Mouse (Mus musculus): ENCODE results near the gene Hs6st3. TPM values are rescaled to one million over a fixed set of nuclear protein-coding genes. Genes with fewer than 3 reads are reported as not detected.

Hs6st3 gene
- total RNA-seq, 2 experiments from 2014 or later = not detected

DNA sequence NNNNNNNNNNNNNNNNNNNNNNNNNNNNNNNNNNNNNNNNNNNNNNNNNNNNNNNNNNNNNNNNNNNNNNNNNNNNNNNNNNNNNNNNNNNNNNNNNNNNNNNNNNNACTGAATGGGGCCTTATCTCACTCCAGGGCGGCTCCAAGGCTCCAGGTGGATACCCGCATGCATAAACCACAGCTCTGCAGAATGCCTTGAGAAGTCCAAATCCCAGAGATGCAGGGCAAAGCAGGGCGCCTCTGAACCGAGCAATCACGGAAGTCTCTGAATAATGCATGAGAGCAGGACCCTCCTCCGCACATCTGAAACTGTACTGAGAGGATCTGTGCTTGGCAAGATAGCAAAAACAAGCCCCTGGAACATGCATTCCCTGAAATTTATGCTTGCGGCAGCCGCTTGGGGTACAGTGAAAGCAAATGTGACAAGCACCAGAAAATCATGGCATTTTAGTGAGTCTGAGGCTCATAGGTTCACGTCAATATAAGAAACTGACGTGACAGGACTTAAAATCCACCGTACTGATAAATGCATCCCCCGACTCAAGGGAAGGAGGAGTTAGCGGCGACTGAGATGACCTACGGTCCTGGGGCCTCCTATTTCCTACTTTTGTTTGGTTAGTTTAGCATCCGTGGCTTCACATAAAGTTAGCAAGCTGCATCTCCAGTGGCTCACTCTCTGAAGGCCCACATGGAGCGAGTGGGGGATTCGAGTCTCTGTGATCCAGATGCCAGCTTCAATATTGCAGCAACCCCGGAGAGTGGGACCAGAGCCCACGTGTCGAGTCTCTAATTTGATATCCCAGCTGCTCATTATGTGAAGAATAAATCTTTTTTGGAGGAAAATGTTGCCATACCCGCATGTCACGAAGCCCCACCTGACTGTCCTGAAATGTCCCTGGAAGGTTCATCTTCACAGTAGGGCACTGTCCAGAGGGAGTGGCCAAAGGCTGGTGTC, 719.5 kb downstream of the Hs6st3 start:
- no peak for TF ChIP-seq CTCF (IDR thresholded peaks at IDR 0.05)
- no peak for DNase-seq
- Histone ChIP-seq H3K4me3 (no peak overlapping the region), H3K27ac (no peak overlapping the region)
- intact Hi-C loops (cut with DNase I) = no loop called here

DNA sequence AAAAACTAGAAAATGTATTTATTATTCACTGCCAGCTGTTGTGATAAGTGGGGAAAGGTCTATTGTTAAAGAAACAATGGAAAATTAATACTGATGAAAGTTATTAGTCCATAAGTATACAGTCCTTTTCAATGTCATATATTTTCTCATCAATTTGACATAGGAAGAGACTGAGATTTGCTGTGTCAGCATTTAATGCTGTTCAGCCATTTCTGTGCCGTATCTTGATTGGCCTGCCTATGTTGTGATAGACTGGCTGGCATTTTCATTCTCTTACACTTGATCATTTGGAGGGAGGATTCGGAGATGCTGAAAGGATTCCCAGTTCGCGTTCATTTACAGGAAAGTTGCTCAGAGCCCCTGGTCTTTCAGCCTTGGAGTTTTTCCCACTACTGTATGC, 735.5 kb downstream of the Hs6st3 start:
- TF ChIP-seq CTCF (IDR thresholded peaks at IDR 0.05) = no peak
- DNase-seq = no peak
- intact Hi-C loops (cut with DNase I) = no loop called here
- H3K27ac ChIP-seq = no peak overlapping the region
- H3K4me3 ChIP-seq = no peak overlapping the region

DNA sequence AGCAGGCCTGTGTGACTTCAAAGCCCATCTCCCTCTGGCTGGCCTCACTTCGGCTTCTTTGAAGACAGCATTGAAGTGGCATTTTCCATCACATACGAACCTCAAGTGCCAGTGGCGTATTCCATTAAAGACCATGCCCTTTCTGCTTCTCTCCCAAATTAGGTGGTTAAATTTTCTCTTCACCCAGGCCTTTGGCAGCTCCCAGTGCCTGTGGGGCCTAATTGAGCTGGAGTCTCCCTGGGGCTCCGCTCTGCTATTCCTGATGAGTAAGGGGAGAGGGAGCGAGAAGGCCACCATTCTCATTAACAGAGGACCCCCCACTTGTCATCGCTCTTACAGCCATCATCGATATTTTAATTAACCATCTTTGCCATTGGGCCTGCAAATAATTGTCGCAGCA, 754.8 kb downstream of the Hs6st3 start:
- H3K4me3 ChIP-seq = no peak overlapping the region
- no peak for TF ChIP-seq CTCF (IDR thresholded peaks at IDR 0.05)
- intact Hi-C loops (cut with DNase I) = no loop called here
- DNase-seq = no peak
- H3K27ac ChIP-seq = no peak overlapping the region

DNA sequence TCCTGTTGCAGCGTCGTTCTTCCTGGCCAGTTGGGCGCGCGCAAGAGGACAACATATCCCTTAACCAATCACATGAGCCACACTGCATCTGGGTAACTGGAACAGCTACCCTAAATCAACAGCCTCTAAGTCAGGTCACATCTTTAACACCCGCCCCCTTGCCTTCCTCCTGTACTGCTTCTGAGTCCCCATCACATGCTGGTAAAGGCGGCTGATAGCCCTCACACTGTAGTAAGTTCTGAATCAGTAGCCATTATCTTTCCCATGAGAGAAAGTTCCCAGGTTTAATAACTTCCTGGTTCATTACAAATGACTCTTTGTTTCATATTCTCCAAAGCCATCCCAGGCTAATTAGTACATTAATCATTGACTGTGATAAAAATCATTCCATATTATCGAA, 757.0 kb downstream of the Hs6st3 start:
- H3K27ac ChIP-seq = no peak overlapping the region
- TF ChIP-seq CTCF (IDR thresholded peaks at IDR 0.05) = no peak
- no peak for DNase-seq
- no peak overlapping the region for H3K4me3 ChIP-seq
- intact Hi-C loops (cut with DNase I) = no loop called here

DNA sequence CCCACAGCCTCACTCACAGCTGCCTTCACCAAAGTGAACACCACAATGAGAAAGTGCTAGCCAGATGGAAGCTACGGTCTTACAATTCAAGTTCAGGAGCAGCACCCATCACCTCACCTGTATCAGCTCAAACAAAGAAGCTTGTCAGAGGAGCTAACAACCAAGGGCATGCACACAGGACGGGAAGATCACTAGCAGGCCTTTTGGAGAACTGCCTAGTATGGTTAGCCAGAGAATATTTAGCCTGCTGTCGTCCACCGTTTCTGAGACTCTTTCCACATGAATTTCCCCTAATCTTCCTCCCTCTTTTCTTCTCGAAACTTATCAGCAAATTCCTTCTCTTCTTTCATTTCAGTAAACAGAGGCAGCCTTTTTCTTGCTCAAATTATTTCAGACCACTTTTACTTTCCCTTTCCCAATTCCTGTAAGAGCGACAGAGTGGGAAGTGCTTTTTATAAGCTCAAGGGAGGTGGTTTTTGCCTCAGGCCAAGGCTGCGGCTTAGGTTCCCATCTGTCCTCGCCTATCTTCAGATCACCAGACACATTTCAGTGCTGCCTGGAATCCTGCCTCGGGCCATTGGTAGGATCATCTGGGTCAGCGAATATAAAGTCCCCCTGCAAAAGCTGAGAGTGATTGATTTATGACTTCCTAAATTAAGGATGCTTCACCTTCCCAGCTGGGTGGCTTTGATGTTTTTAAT, 757.8 kb downstream of the Hs6st3 start:
- no peak overlapping the region for H3K4me3 ChIP-seq
- no peak overlapping the region for H3K27ac ChIP-seq
- TF ChIP-seq CTCF (IDR thresholded peaks at IDR 0.05) = no peak
- intact Hi-C loops (cut with DNase I) = no loop called here
- DNase-seq = no peak

DNA sequence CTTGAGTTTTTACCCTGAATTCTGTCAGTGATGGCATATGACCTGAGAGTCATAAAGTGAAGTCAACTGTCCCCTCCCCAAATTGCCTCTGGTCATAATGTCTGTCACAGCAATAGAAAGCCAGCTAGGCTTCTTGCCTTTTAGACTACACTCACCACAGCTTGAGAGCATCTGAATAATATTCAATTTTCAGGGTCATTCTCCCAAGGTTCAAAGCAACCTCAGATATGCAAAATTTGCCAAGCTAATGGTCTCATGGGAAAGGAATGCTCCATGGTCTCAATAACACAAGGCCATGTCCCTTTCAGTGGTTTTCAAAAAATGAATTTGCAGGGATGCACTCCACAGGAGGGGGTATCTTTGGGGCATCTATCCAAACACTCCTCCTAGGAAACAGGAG, 764.3 kb downstream of the Hs6st3 start:
- no peak overlapping the region for H3K4me3 ChIP-seq
- no peak overlapping the region for H3K27ac ChIP-seq
- DNase-seq = no peak
- intact Hi-C loops (cut with DNase I) = no loop called here
- no peak for TF ChIP-seq CTCF (IDR thresholded peaks at IDR 0.05)

DNA sequence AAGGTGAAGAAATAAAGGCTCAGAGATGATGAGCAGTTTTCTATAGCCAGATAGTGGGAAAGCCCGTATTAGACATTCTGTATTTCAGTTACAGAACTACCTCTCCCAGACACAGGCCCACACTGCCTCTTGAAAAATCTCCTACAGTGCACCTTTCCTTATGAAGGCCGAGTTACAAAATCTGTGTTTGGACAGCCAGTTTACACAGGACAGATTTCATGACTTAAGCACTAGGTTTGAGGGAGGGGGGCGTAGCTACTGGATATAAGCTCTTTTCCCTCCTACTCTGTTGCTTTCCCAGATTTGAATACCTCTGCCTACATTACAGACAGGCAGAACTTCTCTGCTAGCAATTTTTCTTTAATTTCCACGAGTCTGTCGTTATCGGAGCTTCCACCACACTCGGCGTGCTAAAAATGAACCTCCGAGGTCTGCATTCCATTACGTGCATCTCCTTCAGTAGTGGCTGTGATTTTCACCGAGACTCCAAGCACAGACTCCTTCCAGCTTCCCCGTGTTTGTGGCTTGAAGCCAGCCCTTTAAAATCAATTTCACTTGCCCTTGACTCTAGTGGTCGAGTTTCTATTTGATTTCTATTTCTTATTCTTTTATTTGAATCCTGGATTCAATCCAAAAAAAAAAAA, 770.0 kb downstream of the Hs6st3 start:
- no peak for DNase-seq
- Histone ChIP-seq H3K27ac (no peak overlapping the region), H3K4me3 (no peak overlapping the region)
- intact Hi-C loops (cut with DNase I) = no loop called here
- no peak for TF ChIP-seq CTCF (IDR thresholded peaks at IDR 0.05)

DNA sequence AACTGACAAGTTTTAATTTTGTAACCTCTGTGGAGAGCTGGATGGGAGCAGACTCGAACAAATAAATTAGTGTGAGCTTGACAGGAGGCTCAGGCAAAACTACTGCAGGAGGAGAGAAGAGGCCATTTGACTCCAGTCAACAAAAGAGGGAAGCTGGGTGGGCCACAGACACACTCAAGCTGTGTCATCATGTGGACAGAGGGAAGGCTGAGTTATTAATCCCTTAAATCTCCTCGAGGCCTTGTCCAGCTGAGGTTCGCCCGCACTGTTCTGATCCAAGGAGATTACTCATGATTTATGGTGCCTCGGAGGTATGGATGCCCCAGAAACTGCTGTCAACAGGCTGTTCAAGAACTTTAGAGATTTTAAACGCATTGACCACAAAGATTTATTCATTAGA, 776.4 kb downstream of the Hs6st3 start:
- DNase-seq = no peak
- intact Hi-C loops (cut with DNase I) = no loop called here
- Histone ChIP-seq H3K4me3 (no peak overlapping the region), H3K27ac (no peak overlapping the region)
- TF ChIP-seq CTCF (IDR thresholded peaks at IDR 0.05) = no peak

DNA sequence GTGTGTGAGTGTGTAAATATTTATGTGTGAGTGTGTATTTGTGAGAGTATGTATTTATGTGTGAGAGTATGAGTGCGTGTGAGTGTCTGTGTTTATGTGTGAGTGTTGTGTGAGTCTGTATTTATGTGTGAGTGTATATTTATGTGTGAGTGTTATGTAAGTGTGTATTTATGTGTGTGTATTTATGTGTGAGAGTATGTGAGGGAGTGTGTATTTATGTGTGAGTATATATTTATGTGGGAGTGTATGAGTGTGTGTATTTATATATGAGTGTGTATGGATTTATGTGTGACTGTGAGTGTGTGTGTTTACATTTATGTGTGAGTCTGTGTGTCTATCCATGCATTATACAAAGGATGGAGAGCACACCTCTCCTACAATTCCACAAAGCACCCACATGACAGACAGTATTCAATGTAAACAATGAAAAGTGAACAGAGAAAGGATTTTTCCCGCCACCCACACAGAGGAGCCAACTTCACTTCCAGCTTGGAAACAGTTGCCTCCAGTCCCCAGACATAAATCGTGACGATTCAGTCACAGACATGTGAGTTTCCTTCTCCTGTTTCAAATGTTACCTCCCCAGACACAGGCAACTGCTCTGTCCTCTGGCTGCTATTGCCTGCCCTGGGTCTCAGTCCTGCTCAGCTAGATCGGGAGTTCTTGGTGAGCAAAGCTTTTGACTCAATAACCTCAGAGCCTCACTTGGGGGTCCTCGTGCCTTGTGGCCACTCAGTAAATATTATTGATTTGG, 780.3 kb downstream of the Hs6st3 start:
- DNase-seq = no peak
- no peak overlapping the region for H3K4me3 ChIP-seq
- TF ChIP-seq CTCF (IDR thresholded peaks at IDR 0.05) = no peak
- no peak overlapping the region for H3K27ac ChIP-seq
- intact Hi-C loops (cut with DNase I) = no loop called here

DNA sequence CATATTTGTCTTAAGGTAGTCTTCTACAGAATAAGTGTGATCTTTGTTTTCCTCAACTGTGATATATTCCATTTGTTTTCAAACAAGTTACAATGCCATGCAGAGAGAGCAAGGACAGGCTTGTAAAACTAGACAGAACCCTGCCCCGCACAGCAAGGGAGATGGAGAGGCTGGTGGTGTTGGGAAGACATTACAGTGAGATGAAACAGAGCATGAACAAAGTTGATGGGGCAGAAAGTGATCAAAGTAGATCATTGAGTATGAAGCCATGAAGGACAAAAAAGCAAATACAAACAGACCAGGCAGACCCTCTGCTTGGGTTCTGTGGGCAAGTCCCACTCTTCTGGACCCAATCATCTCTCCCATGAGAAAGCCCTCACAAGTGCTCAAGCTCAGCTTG, 781.0 kb downstream of the Hs6st3 start:
- DNase-seq = no peak
- no peak overlapping the region for H3K4me3 ChIP-seq
- intact Hi-C loops (cut with DNase I) = no loop called here
- TF ChIP-seq CTCF (IDR thresholded peaks at IDR 0.05) = no peak
- no peak overlapping the region for H3K27ac ChIP-seq

Other genes with a start within 250 kb of the Hs6st3 start
- 1 to 10 TPM; 1.6 to 2.6 TPM for gene Dzip1, start 212.9 kb upstream of the Hs6st3 start, total RNA-seq (2021)
- 10 to 100 TPM; 18.3 to 25.0 TPM for gene Dnajc3, start 200.4 kb upstream of the Hs6st3 start, total RNA-seq (2021)
- 1 to 10 TPM; 7.1 to 7.5 TPM for gene Uggt2, start 38.9 kb upstream of the Hs6st3 start, total RNA-seq (2021)